Mouse (Mus musculus) limb, embryonic 14.5 days (tissue): ENCODE data around the gene Krtap9-3. TPM values are rescaled to one million over a fixed set of nuclear protein-coding genes. Genes with fewer than 3 reads are reported as not detected.

Experiments used
- ATAC-seq: fragments of 200-750 bp; cut with Nextera tagmentation; 2 replicates; pipeline ENCODE4 v1.8.0; 2017; ENCODE audit warnings: low read depth, moderate number of reproducible peaks, moderate TSS enrichment; ENCODE audit not compliant: low FRiP score
- DNase-seq: peaks from one replicate; pipeline ENCODE4 v3.0.0-alpha.2; 2015; ENCODE audit warnings: low spot score
- H3K27ac ChIP-seq: fragments of 300-500 bp; sonication (generic); replicated peaks from 2 replicates; pipeline ENCODE4 v1.5.1; 2014; ENCODE audit warnings: low read depth, mild to moderate bottlenecking, low read length, moderate library complexity, mixed read lengths
- H3K27me3 ChIP-seq: fragments of 300-500 bp; sonication (generic); 2 replicates; pipeline ENCODE4 v1.6.1; 2014; ENCODE audit warnings: low read length, mixed read lengths; ENCODE audit not compliant: control insufficient read depth, insufficient read depth
- H3K36me3 ChIP-seq: fragments of 300-500 bp; sonication (generic); 2 replicates; pipeline ENCODE4 v1.6.1; 2014; ENCODE audit warnings: mild to moderate bottlenecking, low read length, moderate library complexity, mixed read lengths; ENCODE audit not compliant: control insufficient read depth, insufficient read depth
- H3K4me1 ChIP-seq: fragments of 300-500 bp; sonication (generic); 2 replicates; pipeline ENCODE4 v1.6.1; 2014; ENCODE audit warnings: antibody characterized with exemption, low read length, mixed read lengths; ENCODE audit not compliant: control insufficient read depth, insufficient read depth
- H3K4me2 ChIP-seq: fragments of 300-500 bp; sonication (generic); replicated peaks from 2 replicates; pipeline ENCODE4 v1.6.1; 2014; ENCODE audit warnings: low read depth, mild to moderate bottlenecking, low read length, moderate library complexity; ENCODE audit not compliant: severe bottlenecking
- H3K4me3 ChIP-seq: fragments of 300-500 bp; sonication (generic); replicated peaks from 2 replicates; pipeline ENCODE4 v1.5.1; 2014; ENCODE audit warnings: low read length
- H3K9ac ChIP-seq: fragments of 300-500 bp; sonication (generic); 2 replicates; pipeline ENCODE4 v1.6.1; 2014; ENCODE audit warnings: mild to moderate bottlenecking, low read depth, low read length, moderate library complexity; ENCODE audit not compliant: severe bottlenecking
- H3K9me3 ChIP-seq: fragments of 300-500 bp; sonication (generic); 2 replicates; pipeline ENCODE4 v1.6.1; 2016; ENCODE audit warnings: low read length; ENCODE audit not compliant: control insufficient read depth
- POLR2A ChIP-seq: fragments of 200-500 bp; IDR thresholded peaks from 2 replicates; pipeline ENCODE4 v1.8.0; 2012; ENCODE audit warnings: inconsistent platforms, mild to moderate bottlenecking, moderate library complexity, borderline replicate concordance; ENCODE audit not compliant: insufficient read depth, insufficient read length; ENCODE audit errors: extremely low read depth
- WGBS: fragments of 180-500 bp; shearing (Covaris S2); extraction: QIAGEN DNeasy Blood & Tissue Kit; methylation state at CpG from one replicate; pipeline ENCODE4 v1.1.7; 2014; 5-methylcytosine and 5-hydroxymethylcytosine counted together
- polyA plus RNA-seq, 2 experiments: library from polyadenylated mRNA; depleted of rRNA in 1 of 2; stranded (reverse) in 1 of 2; unstranded in 1 of 2; fragments of >200 nt; fragmentation: Nextera tagmentation in 1 of 2; extraction: Ambion mirVana in 1 of 2; gene quantifications; 2 replicates each; pipeline versions ENCODE4 v1.2.1 to v1.2.3; 2012 to 2014

Gene Krtap9-3
- polyA plus RNA-seq, 2 experiments: not detected

- ATAC-seq (no peak), DNase-seq (no peak)
- WGBS: no CpG with 5 or more reads among the region's 2 CpGs
- Histone ChIP-seq H3K9ac (no peak within 1 kb of the TSS), H3K27ac (no peak within 1 kb of the TSS), H3K27me3 (no peaks in the 10 kb centered on the region), H3K4me2 (no peak within 1 kb of the TSS), H3K9me3 (no peaks in the 10 kb centered on the region), H3K4me3 (no peak within 1 kb of the TSS), H3K4me1 (no peaks in the 10 kb centered on the region), H3K36me3 (no peaks in the 10 kb centered on the region)
- TF ChIP-seq POLR2A: no peak
Observed at GRCm38 (mm10) chr11:99556753-99557152, 41.2 kb downstream of the Krtap9-3 start, which contains the start of gene Krtap3-2. Gene Krtap3-2, minus strand, starts transcription at chr11:99556853.

- H3K36me3 ChIP-seq: no peaks in the 10 kb centered on the region
- no peak overlapping the region for H3K9ac ChIP-seq
- ATAC-seq: no peak
- no peaks in the 10 kb centered on the region for H3K27me3 ChIP-seq
- no peak for DNase-seq
- no peaks in the 10 kb centered on the region for H3K4me1 ChIP-seq
- WGBS: 86% methylated on average over 2 of the region's 2 CpGs
- no peaks in the 10 kb centered on the region for H3K9me3 ChIP-seq
- no peak overlapping the region for H3K4me2 ChIP-seq
- no peak overlapping the region for H3K27ac ChIP-seq
- H3K4me3 ChIP-seq: no peak overlapping the region
- TF ChIP-seq POLR2A: no peak
Observed at GRCm38 (mm10) chr11:99556195-99556594, 41.7 kb downstream of the Krtap9-3 start.

GRCm38 (mm10) chr11:99550765-99551164, 47.1 kb downstream of the Krtap9-3 start, which contains the start of gene Krtap3-3:
Gene Krtap3-3, minus strand, starts transcription at chr11:99550865.
- TF ChIP-seq POLR2A: no peak
- no peak for ATAC-seq
- no peak for DNase-seq
- Histone ChIP-seq H3K27me3 (no peaks in the 10 kb centered on the region), H3K36me3 (no peaks in the 10 kb centered on the region), H3K4me3 (no peak within 1 kb of the TSS), H3K27ac (no peak within 1 kb of the TSS), H3K4me1 (no peaks in the 10 kb centered on the region), H3K4me2 (no peak within 1 kb of the TSS), H3K9me3 (no peaks in the 10 kb centered on the region), H3K9ac (no peak within 1 kb of the TSS)
- WGBS: 46% methylated on average over 4 of the region's 4 CpGs

- Histone ChIP-seq H3K9me3 (no peaks in the 10 kb centered on the region), H3K27ac (no peak overlapping the region), H3K27me3 (no peaks in the 10 kb centered on the region), H3K4me3 (no peak overlapping the region), H3K4me1 (no peaks in the 10 kb centered on the region), H3K36me3 (no peaks in the 10 kb centered on the region), H3K4me2 (no peak overlapping the region), H3K9ac (no peak overlapping the region)
- ATAC-seq (no peak), DNase-seq (no peak)
- TF ChIP-seq POLR2A: no peak
Observed at GRCm38 (mm10) chr11:99547892-99548291, 50.0 kb downstream of the Krtap9-3 start.

Other genes starting within 250 kb of the Krtap9-3 start
Only the 30 nearest of the 36 such genes appear.
- gene Krt12, start 175.8 kb downstream of the Krtap9-3 start, polyA plus RNA-seq (2012; rRNA removed): 0.03 TPM in 1 of 2 replicates, not detected in the other
- gene Krt12, start 175.8 kb downstream of the Krtap9-3 start, polyA plus RNA-seq (2014; fragmentation: Nextera tagmentation; extraction: Ambion mirVana): 0.11 TPM in 1 of 2 replicates, not detected in the other
- gene Krt20, start 160.0 kb downstream of the Krtap9-3 start, polyA plus RNA-seq (2012; rRNA removed): 0.24 and 0.26 TPM in 2 replicates
- 0.26 and 0.37 TPM in 2 replicates for gene Krt20, start 160.0 kb downstream of the Krtap9-3 start, polyA plus RNA-seq (2014; fragmentation: Nextera tagmentation; extraction: Ambion mirVana)
- 0.51 and 1.2 TPM in 2 replicates for gene Krt23, start 105.0 kb downstream of the Krtap9-3 start, polyA plus RNA-seq (2012; rRNA removed)
- gene Krt23, start 105.0 kb downstream of the Krtap9-3 start, polyA plus RNA-seq (2014; fragmentation: Nextera tagmentation; extraction: Ambion mirVana): 2.7 and 3.7 TPM in 2 replicates
- not detected in 2 replicates for gene Krt39, start 76.8 kb downstream of the Krtap9-3 start, polyA plus RNA-seq (2012; rRNA removed)
- not detected in 2 replicates for gene Krt39, start 76.8 kb downstream of the Krtap9-3 start, polyA plus RNA-seq (2014; fragmentation: Nextera tagmentation; extraction: Ambion mirVana)
- gene Krt40, start 54.9 kb downstream of the Krtap9-3 start, polyA plus RNA-seq (2012; rRNA removed): not detected in 2 replicates
- gene Krt40, start 54.9 kb downstream of the Krtap9-3 start, polyA plus RNA-seq (2014; fragmentation: Nextera tagmentation; extraction: Ambion mirVana): not detected in 2 replicates
- 0.09 TPM in 1 of 2 replicates, not detected in the other for gene Krtap3-3, start 47.2 kb downstream of the Krtap9-3 start, polyA plus RNA-seq (2012; rRNA removed)
- gene Krtap3-3, start 47.2 kb downstream of the Krtap9-3 start, polyA plus RNA-seq (2014; fragmentation: Nextera tagmentation; extraction: Ambion mirVana): not detected in 2 replicates
- gene Krtap3-2, start 41.3 kb downstream of the Krtap9-3 start, polyA plus RNA-seq (2012; rRNA removed): not detected in 2 replicates
- not detected in 2 replicates for gene Krtap3-2, start 41.3 kb downstream of the Krtap9-3 start, polyA plus RNA-seq (2014; fragmentation: Nextera tagmentation; extraction: Ambion mirVana)
- gene Gm11939, start 38.6 kb downstream of the Krtap9-3 start, polyA plus RNA-seq (2012; rRNA removed): not detected in 2 replicates
- not detected in 2 replicates for gene Gm11939, start 38.6 kb downstream of the Krtap9-3 start, polyA plus RNA-seq (2014; fragmentation: Nextera tagmentation; extraction: Ambion mirVana)
- not detected in 2 replicates for gene Krtap3-1, start 31.5 kb downstream of the Krtap9-3 start, polyA plus RNA-seq (2012; rRNA removed)
- not detected in 2 replicates for gene Krtap3-1, start 31.5 kb downstream of the Krtap9-3 start, polyA plus RNA-seq (2014; fragmentation: Nextera tagmentation; extraction: Ambion mirVana)
- gene Krtap1-5, start 17.1 kb downstream of the Krtap9-3 start, polyA plus RNA-seq (2012; rRNA removed): not detected in 2 replicates
- gene Krtap1-5, start 17.1 kb downstream of the Krtap9-3 start, polyA plus RNA-seq (2014; fragmentation: Nextera tagmentation; extraction: Ambion mirVana): not detected in 2 replicates
- not detected in 2 replicates for gene Krtap1-4, start 14.5 kb downstream of the Krtap9-3 start, polyA plus RNA-seq (2012; rRNA removed)
- not detected in 2 replicates for gene Krtap1-4, start 14.5 kb downstream of the Krtap9-3 start, polyA plus RNA-seq (2014; fragmentation: Nextera tagmentation; extraction: Ambion mirVana)
- gene Krtap1-3, start 6.8 kb downstream of the Krtap9-3 start, polyA plus RNA-seq (2012; rRNA removed): not detected in 2 replicates
- gene Krtap1-3, start 6.8 kb downstream of the Krtap9-3 start, polyA plus RNA-seq (2014; fragmentation: Nextera tagmentation; extraction: Ambion mirVana): not detected in 2 replicates
- not detected in 2 replicates for gene Gm11938, start 5.2 kb upstream of the Krtap9-3 start, polyA plus RNA-seq (2012; rRNA removed)
- not detected in 2 replicates for gene Gm11938, start 5.2 kb upstream of the Krtap9-3 start, polyA plus RNA-seq (2014; fragmentation: Nextera tagmentation; extraction: Ambion mirVana)
- gene Gm11937, start 12.1 kb upstream of the Krtap9-3 start, polyA plus RNA-seq (2012; rRNA removed): not detected in 2 replicates
- gene Gm11937, start 12.1 kb upstream of the Krtap9-3 start, polyA plus RNA-seq (2014; fragmentation: Nextera tagmentation; extraction: Ambion mirVana): not detected in 2 replicates
- not detected in 2 replicates for gene Krtap2-4, start 16.7 kb upstream of the Krtap9-3 start, polyA plus RNA-seq (2012; rRNA removed)
- gene Krtap2-4, start 16.7 kb upstream of the Krtap9-3 start, polyA plus RNA-seq (2014; fragmentation: Nextera tagmentation; extraction: Ambion mirVana): not detected in 2 replicates
- gene Gm11562, start 22.3 kb upstream of the Krtap9-3 start, polyA plus RNA-seq (2012; rRNA removed): not detected in 2 replicates
- gene Gm11562, start 22.3 kb upstream of the Krtap9-3 start, polyA plus RNA-seq (2014; fragmentation: Nextera tagmentation; extraction: Ambion mirVana): not detected in 2 replicates
- gene Krtap4-1, start 30.1 kb upstream of the Krtap9-3 start, polyA plus RNA-seq (2012; rRNA removed): not detected in 2 replicates
- gene Krtap4-1, start 30.1 kb upstream of the Krtap9-3 start, polyA plus RNA-seq (2014; fragmentation: Nextera tagmentation; extraction: Ambion mirVana): not detected in 2 replicates
- not detected in 2 replicates for gene Krtap4-2, start 37.0 kb upstream of the Krtap9-3 start, polyA plus RNA-seq (2012; rRNA removed)
- gene Krtap4-2, start 37.0 kb upstream of the Krtap9-3 start, polyA plus RNA-seq (2014; fragmentation: Nextera tagmentation; extraction: Ambion mirVana): not detected in 2 replicates
- not detected in 2 replicates for gene Krtap4-7, start 46.0 kb upstream of the Krtap9-3 start, polyA plus RNA-seq (2012; rRNA removed)
- not detected in 2 replicates for gene Krtap4-7, start 46.0 kb upstream of the Krtap9-3 start, polyA plus RNA-seq (2014; fragmentation: Nextera tagmentation; extraction: Ambion mirVana)
- not detected in 2 replicates for gene Gm11555, start 52.1 kb upstream of the Krtap9-3 start, polyA plus RNA-seq (2012; rRNA removed)
- gene Gm11555, start 52.1 kb upstream of the Krtap9-3 start, polyA plus RNA-seq (2014; fragmentation: Nextera tagmentation; extraction: Ambion mirVana): not detected in 2 replicates
- gene Gm11563, start 60.9 kb upstream of the Krtap9-3 start, polyA plus RNA-seq (2012; rRNA removed): not detected in 2 replicates
- not detected in 2 replicates for gene Gm11563, start 60.9 kb upstream of the Krtap9-3 start, polyA plus RNA-seq (2014; fragmentation: Nextera tagmentation; extraction: Ambion mirVana)
- gene Krtap4-6, start 67.9 kb upstream of the Krtap9-3 start, polyA plus RNA-seq (2012; rRNA removed): not detected in 2 replicates
- not detected in 2 replicates for gene Krtap4-6, start 67.9 kb upstream of the Krtap9-3 start, polyA plus RNA-seq (2014; fragmentation: Nextera tagmentation; extraction: Ambion mirVana)
- not detected in 2 replicates for gene Gm14190, start 92.6 kb upstream of the Krtap9-3 start, polyA plus RNA-seq (2012; rRNA removed)
- gene Gm14190, start 92.6 kb upstream of the Krtap9-3 start, polyA plus RNA-seq (2014; fragmentation: Nextera tagmentation; extraction: Ambion mirVana): not detected in 2 replicates
- gene Gm14180, start 136.2 kb upstream of the Krtap9-3 start, polyA plus RNA-seq (2012; rRNA removed): not detected in 2 replicates
- gene Gm14180, start 136.2 kb upstream of the Krtap9-3 start, polyA plus RNA-seq (2014; fragmentation: Nextera tagmentation; extraction: Ambion mirVana): not detected in 2 replicates
- gene Gm11595, start 174.8 kb upstream of the Krtap9-3 start, polyA plus RNA-seq (2012; rRNA removed): not detected in 2 replicates
- gene Gm11595, start 174.8 kb upstream of the Krtap9-3 start, polyA plus RNA-seq (2014; fragmentation: Nextera tagmentation; extraction: Ambion mirVana): not detected in 2 replicates
- gene Krtap4-8, start 182.6 kb upstream of the Krtap9-3 start, polyA plus RNA-seq (2012; rRNA removed): not detected in 2 replicates
- gene Krtap4-8, start 182.6 kb upstream of the Krtap9-3 start, polyA plus RNA-seq (2014; fragmentation: Nextera tagmentation; extraction: Ambion mirVana): not detected in 2 replicates
- gene Krtap4-9, start 187.1 kb upstream of the Krtap9-3 start, polyA plus RNA-seq (2012; rRNA removed): not detected in 2 replicates
- not detected in 2 replicates for gene Krtap4-9, start 187.1 kb upstream of the Krtap9-3 start, polyA plus RNA-seq (2014; fragmentation: Nextera tagmentation; extraction: Ambion mirVana)
- not detected in 2 replicates for gene Gm11596, start 195.4 kb upstream of the Krtap9-3 start, polyA plus RNA-seq (2012; rRNA removed)
- gene Gm11596, start 195.4 kb upstream of the Krtap9-3 start, polyA plus RNA-seq (2014; fragmentation: Nextera tagmentation; extraction: Ambion mirVana): not detected in 2 replicates
- not detected in 2 replicates for gene Gm11569, start 200.8 kb upstream of the Krtap9-3 start, polyA plus RNA-seq (2012; rRNA removed)
- not detected in 2 replicates for gene Gm11569, start 200.8 kb upstream of the Krtap9-3 start, polyA plus RNA-seq (2014; fragmentation: Nextera tagmentation; extraction: Ambion mirVana)
- gene Gm11554, start 206.3 kb upstream of the Krtap9-3 start, polyA plus RNA-seq (2012; rRNA removed): not detected in 2 replicates
- gene Gm11554, start 206.3 kb upstream of the Krtap9-3 start, polyA plus RNA-seq (2014; fragmentation: Nextera tagmentation; extraction: Ambion mirVana): not detected in 2 replicates